Mouse (Mus musculus) MEL (cell line): Measurements from ENCODE around the gene Syt11. TPM values are rescaled to one million over a fixed set of nuclear protein-coding genes. Genes with fewer than 3 reads are reported as not detected.

Experiments used
- DNase-seq: peaks from one replicate; pipeline ENCODE4 v3.0.0; 2011; ENCODE audit warnings: low read depth, low spot score
- H3K27ac ChIP-seq: 2 replicates; pipeline ENCODE4 v1.5.1; 2012; ENCODE audit warnings: low read depth, mild to moderate bottlenecking, control low read depth, low read length, moderate library complexity; ENCODE audit not compliant: control insufficient read depth
- H3K27me3 ChIP-seq, 2 experiments: fragments of 150-350 bp in 1 of 2; sonication (generic) in 1 of 2; 2 replicates each; pipeline ENCODE4 v1.6.1; 2012; ENCODE audit warnings: low read length in 2 of 2, mild to moderate bottlenecking in 2 of 2, improper control_type of control experiment in 1 of 2, moderate library complexity in 1 of 2; ENCODE audit not compliant: insufficient read depth in 2 of 2, control insufficient read depth in 1 of 2
- H3K36me3 ChIP-seq, 2 experiments: 2 replicates each; pipeline ENCODE4 v1.6.1; 2012 to 2014; ENCODE audit warnings: low read length in 2 of 2, improper control_type of control experiment in 1 of 2, inconsistent platforms in 1 of 2, mild to moderate bottlenecking in 1 of 2; ENCODE audit not compliant: insufficient read depth in 2 of 2, control insufficient read depth in 1 of 2
- H3K4me1 ChIP-seq, 2 experiments: fragments of 150-350 bp in 1 of 2; sonication (generic) in 1 of 2; 2 replicates each; pipeline ENCODE4 v1.6.1; 2012; ENCODE audit warnings: low read length in 2 of 2, improper control_type of control experiment in 1 of 2, mild to moderate bottlenecking in 1 of 2; ENCODE audit not compliant: insufficient read depth in 2 of 2, control insufficient read depth in 1 of 2
- H3K4me3 ChIP-seq, 2 experiments: fragments of 150-350 bp in 1 of 2; sonication (generic) in 1 of 2; 2 replicates each; pipeline ENCODE4 v1.5.1; 2012; ENCODE audit warnings: low read depth in 2 of 2, low read length in 2 of 2, mild to moderate bottlenecking in 2 of 2, moderate library complexity in 2 of 2, control low read depth in 1 of 2, improper control_type of control experiment in 1 of 2; ENCODE audit not compliant: control insufficient read depth in 1 of 2, insufficient read depth in 1 of 2
- H3K79me2 ChIP-seq: 2 replicates; pipeline ENCODE4 v1.6.1; 2012; ENCODE audit warnings: mild to moderate bottlenecking, low read length, moderate library complexity; ENCODE audit not compliant: control insufficient read depth, poor library complexity, insufficient read depth
- H3K9ac ChIP-seq: 2 replicates; pipeline ENCODE4 v1.6.1; 2012; ENCODE audit warnings: low read depth, mild to moderate bottlenecking, control low read depth, low read length, moderate library complexity; ENCODE audit not compliant: control insufficient read depth, poor library complexity, severe bottlenecking
- H3K9me3 ChIP-seq: fragments of 150-350 bp; sonication (generic); replicated peaks from 2 replicates; pipeline ENCODE4 v1.6.1; 2012; ENCODE audit warnings: mild to moderate bottlenecking, low read length, improper control_type of control experiment, moderate library complexity; ENCODE audit not compliant: insufficient read depth
- BHLHE40 ChIP-seq: IDR thresholded peaks from 2 replicates; pipeline ENCODE4 v1.6.1; 2012; ENCODE audit warnings: low read depth, mild to moderate bottlenecking, inconsistent platforms, low read length, improper control_type of control experiment, borderline replicate concordance
- CTCF ChIP-seq, 3 experiments: IDR thresholded peaks in 2 of 3; conservative IDR thresholded peaks in 1 of 3; 2 replicates each; pipeline ENCODE4 v1.5.1; 2011 to 2012; ENCODE audit warnings: low read length in 3 of 3, low read depth in 2 of 3, mild to moderate bottlenecking in 2 of 3, improper control_type of control experiment in 1 of 3, inconsistent platforms in 1 of 3, mixed read lengths in 1 of 3, moderate library complexity in 1 of 3; ENCODE audit not compliant: control insufficient read depth in 1 of 3, insufficient read depth in 1 of 3, poor library complexity in 1 of 3, severe bottlenecking in 1 of 3
- E2F4 ChIP-seq: IDR thresholded peaks from 2 replicates; pipeline ENCODE4 v1.6.1; 2011; ENCODE audit warnings: low read depth, low read length, improper control_type of control experiment, borderline replicate concordance
- EP300 ChIP-seq, 2 experiments: IDR thresholded peaks; 2 replicates each; pipeline ENCODE4 v1.6.1; 2011; ENCODE audit warnings: improper control_type of control experiment in 2 of 2, low read length in 2 of 2, low read depth in 1 of 2, mild to moderate bottlenecking in 1 of 2
- ETS1 ChIP-seq: IDR thresholded peaks from 2 replicates; pipeline ENCODE4 v1.6.1; 2012; ENCODE audit warnings: low read depth, mild to moderate bottlenecking, inconsistent platforms, low read length, improper control_type of control experiment, moderate library complexity
- GABPA ChIP-seq: IDR thresholded peaks from 2 replicates; pipeline ENCODE4 v1.6.1; 2012; ENCODE audit warnings: low read depth, mild to moderate bottlenecking, inconsistent platforms, low read length, improper control_type of control experiment, moderate library complexity
- GATA1 ChIP-seq: IDR thresholded peaks from 2 replicates; pipeline ENCODE4 v1.6.1; 2011; ENCODE audit warnings: low read depth, low read length, improper control_type of control experiment
- JUND ChIP-seq: IDR thresholded peaks from 2 replicates; pipeline ENCODE4 v1.6.1; 2011; ENCODE audit warnings: low read depth, mild to moderate bottlenecking, improper control_type of control experiment, low read length
- KAT2A ChIP-seq: conservative IDR thresholded peaks from 2 replicates; pipeline ENCODE4 v1.6.1; 2012; ENCODE audit warnings: low read depth, low read length, improper control_type of control experiment, inconsistent platforms
- MEF2A ChIP-seq: IDR thresholded peaks from 2 replicates; pipeline ENCODE4 v1.6.1; 2014; ENCODE audit warnings: low read depth, mild to moderate bottlenecking, inconsistent platforms, low read length, improper control_type of control experiment; ENCODE audit not compliant: poor library complexity, insufficient replicate concordance, severe bottlenecking; ENCODE audit errors: extremely low read depth
- MXI1 ChIP-seq: IDR thresholded peaks from 2 replicates; pipeline ENCODE4 v1.6.1; 2011; ENCODE audit warnings: mild to moderate bottlenecking, low read depth, low read length, improper control_type of control experiment
- MYB ChIP-seq: IDR thresholded peaks from 2 replicates; pipeline ENCODE4 v1.6.1; 2011; ENCODE audit warnings: mild to moderate bottlenecking, low read depth, low read length, improper control_type of control experiment
- NRF1 ChIP-seq: IDR thresholded peaks from 2 replicates; pipeline ENCODE4 v1.6.1; 2014; ENCODE audit warnings: low read depth, mild to moderate bottlenecking, inconsistent platforms, low read length, improper control_type of control experiment, moderate library complexity; ENCODE audit not compliant: poor library complexity, insufficient read depth, severe bottlenecking
- POLR2A ChIP-seq, 2 experiments: IDR thresholded peaks; 2 replicates each; pipeline ENCODE4 v1.6.1; 2011 to 2012; ENCODE audit warnings: low read length in 2 of 2, mild to moderate bottlenecking in 2 of 2, control low read depth in 1 of 2, improper control_type of control experiment in 1 of 2, low read depth in 1 of 2, moderate library complexity in 1 of 2; ENCODE audit not compliant: control insufficient read depth in 1 of 2, insufficient read depth in 1 of 2, poor library complexity in 1 of 2
- POLR2AphosphoS2 ChIP-seq: IDR thresholded peaks from 2 replicates; pipeline ENCODE4 v1.6.1; 2011; ENCODE audit warnings: low read length, improper control_type of control experiment
- POLR2AphosphoS5 ChIP-seq: IDR thresholded peaks from 2 replicates; pipeline ENCODE4 v1.6.1; 2012; ENCODE audit warnings: low read depth, borderline replicate concordance, mild to moderate bottlenecking, inconsistent platforms, low read length, moderate library complexity, mixed read lengths
- RAD21 ChIP-seq: IDR thresholded peaks from 2 replicates; pipeline ENCODE4 v1.6.1; 2011; ENCODE audit warnings: mild to moderate bottlenecking, low read depth, low read length, improper control_type of control experiment
- SIN3A ChIP-seq: IDR thresholded peaks from 2 replicates; pipeline ENCODE4 v1.6.1; 2012; ENCODE audit warnings: low read length, improper control_type of control experiment, inconsistent platforms
- SMC3 ChIP-seq: IDR thresholded peaks from 2 replicates; pipeline ENCODE4 v1.6.1; 2011; ENCODE audit warnings: low read depth, low read length, improper control_type of control experiment
- TAL1 ChIP-seq: IDR thresholded peaks from 2 replicates; pipeline ENCODE4 v1.6.1; 2012; ENCODE audit warnings: mild to moderate bottlenecking, inconsistent platforms, low read length, moderate library complexity, mixed read lengths
- TCF12 ChIP-seq: IDR thresholded peaks from 2 replicates; pipeline ENCODE4 v1.6.1; 2014; ENCODE audit warnings: low read depth, mild to moderate bottlenecking, inconsistent platforms, low read length, improper control_type of control experiment, moderate library complexity
- UBTF ChIP-seq: IDR thresholded peaks from 2 replicates; pipeline ENCODE4 v1.6.1; 2012; ENCODE audit warnings: low read depth, mild to moderate bottlenecking, inconsistent platforms, low read length, improper control_type of control experiment, moderate library complexity, borderline replicate concordance; ENCODE audit not compliant: insufficient read depth
- USF1 ChIP-seq: IDR thresholded peaks from 2 replicates; pipeline ENCODE4 v1.6.1; 2014; ENCODE audit warnings: low read depth, mild to moderate bottlenecking, inconsistent platforms, low read length, improper control_type of control experiment, moderate library complexity
- USF2 ChIP-seq, 2 experiments: IDR thresholded peaks; 2 replicates each; pipeline ENCODE4 v1.6.1; 2011 to 2012; ENCODE audit warnings: improper control_type of control experiment in 2 of 2, low read length in 2 of 2, borderline replicate concordance in 1 of 2, inconsistent platforms in 1 of 2, low read depth in 1 of 2, mild to moderate bottlenecking in 1 of 2; ENCODE audit not compliant: insufficient read depth in 1 of 2
- ZC3H11A ChIP-seq: IDR thresholded peaks from 2 replicates; pipeline ENCODE4 v1.6.1; 2012; ENCODE audit warnings: low read depth, mild to moderate bottlenecking, inconsistent platforms, low read length, improper control_type of control experiment
- ZKSCAN1 ChIP-seq: IDR thresholded peaks from 2 replicates; pipeline ENCODE4 v1.6.1; 2012; ENCODE audit warnings: low read depth, mild to moderate bottlenecking, inconsistent platforms, low read length, improper control_type of control experiment, moderate library complexity
- ZMIZ1 ChIP-seq: IDR thresholded peaks from 2 replicates; pipeline ENCODE4 v1.6.1; 2012; ENCODE audit warnings: low read depth, mild to moderate bottlenecking, inconsistent platforms, low read length, improper control_type of control experiment, moderate library complexity
- ZNF384 ChIP-seq: IDR thresholded peaks from 2 replicates; pipeline ENCODE4 v1.6.1; 2012; ENCODE audit warnings: low read depth, mild to moderate bottlenecking, inconsistent platforms, low read length, improper control_type of control experiment
- polyA plus RNA-seq, 2 experiments: library from polyadenylated mRNA; stranded (reverse) in 1 of 2; unstranded in 1 of 2; fragments of >175 nt in 1 of 2; fragments of >200 nt in 1 of 2; gene quantifications; 2 replicates each; pipeline versions ENCODE4 v1.2.1 to v1.2.4; 2012; ENCODE audit warnings: low replicate concordance in 2 of 2, low read depth in 1 of 2; ENCODE audit not compliant: insufficient read length in 2 of 2, insufficient read depth in 1 of 2, missing spikeins in 1 of 2
- total RNA-seq: library from RNA; depleted of rRNA; stranded (reverse); fragments of 300-350 nt; gene quantifications from 2 replicates; pipeline ENCODE4 v1.2.3, GENCODE M21; 2012

Gene Syt11
- total and polyA plus RNA-seq, 3 experiments: 0.19 to 1.4 TPM; not detected in 1

GRCm38 (mm10) chr3:88756276-88756675, 18.7 kb downstream of the Syt11 start:
- DNase-seq: no peak
- no peak overlapping the region for H3K9ac ChIP-seq
- no peak for TF ChIP-seq BHLHE40
- TF ChIP-seq USF1: no peak
- no peak for TF ChIP-seq SMC3
- no peak for TF ChIP-seq MEF2A
- TF ChIP-seq ZMIZ1: no peak
- no peak for TF ChIP-seq POLR2AphosphoS5
- TF ChIP-seq KAT2A: no peak
- TF ChIP-seq ZKSCAN1: no peak
- no peak for TF ChIP-seq RAD21
- TF ChIP-seq GATA1: no peak
- no peak for TF ChIP-seq TAL1
- TF ChIP-seq E2F4: no peak
- TF ChIP-seq GABPA: no peak
- TF ChIP-seq EP300 (IDR thresholded peaks at IDR 0.05; ENCODE audit: low read depth in 1 of 2, low read length in 2 of 2): no peak
- no peak for TF ChIP-seq JUND
- TF ChIP-seq MXI1: no peak
- no peak for TF ChIP-seq ETS1
- TF ChIP-seq, all 39 proteins: peak for 0
- Histone ChIP-seq H3K79me2 (no peaks in the 10 kb centered on the region), H3K27ac (no peak overlapping the region), H3K9me3 (no peaks in the 10 kb centered on the region), H3K36me3 (peaks cover 0 to 13% of the 10 kb centered on the region in 2 experiments; a peak in 2 of 4 replicates), H3K27me3 (no peaks in the 10 kb centered on the region), H3K4me3 (no peak overlapping the region), H3K4me1 (peaks cover 8 to 14% of the 10 kb centered on the region in 2 experiments; a peak in 3 of 4 replicates)

GRCm38 (mm10) chr3:88755541-88755940, 19.4 kb downstream of the Syt11 start:
- Histone ChIP-seq H3K4me3 (no peak overlapping the region), H3K4me1 (peaks cover 8 to 14% of the 10 kb centered on the region in 2 experiments; a peak in 3 of 4 replicates), H3K79me2 (no peaks in the 10 kb centered on the region), H3K36me3 (peaks cover 0 to 13% of the 10 kb centered on the region in 2 experiments; a peak in 2 of 4 replicates), H3K27ac (no peak overlapping the region), H3K27me3 (no peaks in the 10 kb centered on the region), H3K9me3 (no peaks in the 10 kb centered on the region), H3K9ac (no peak overlapping the region)
- TF ChIP-seq POLR2AphosphoS2: no peak
- TF ChIP-seq KAT2A: no peak
- no peak for TF ChIP-seq MYB
- no peak for TF ChIP-seq ZNF384
- TF ChIP-seq UBTF: no peak
- no peak for TF ChIP-seq ZC3H11A
- TF ChIP-seq GATA1: no peak
- TF ChIP-seq POLR2A (IDR thresholded peaks at IDR 0.05; ENCODE audit: control insufficient read depth in 1 of 2, insufficient read depth in 1 of 2, low read depth in 1 of 2, low read length in 2 of 2, poor library complexity in 1 of 2): no peak
- no peak for TF ChIP-seq JUND
- no peak for TF ChIP-seq NRF1
- TF ChIP-seq E2F4: no peak
- TF ChIP-seq ZMIZ1: no peak
- no peak for TF ChIP-seq SIN3A
- no peak for TF ChIP-seq TCF12
- TF ChIP-seq ETS1: no peak
- no peak for TF ChIP-seq TAL1
- no peak for TF ChIP-seq CTCF (IDR thresholded peaks at IDR 0.05 in 2 of 3, conservative IDR thresholded peaks at IDR 0.05 in 1 of 3; ENCODE audit: control insufficient read depth in 1 of 3, insufficient read depth in 1 of 3, low read depth in 2 of 3, low read length in 3 of 3, poor library complexity in 1 of 3, severe bottlenecking in 1 of 3)
- no peak for TF ChIP-seq USF2 (IDR thresholded peaks at IDR 0.05; ENCODE audit: borderline replicate concordance in 1 of 2, insufficient read depth in 1 of 2, low read depth in 1 of 2, low read length in 2 of 2)
- TF ChIP-seq USF1: no peak
- DNase-seq: no peak
